Mouse (Mus musculus) right cerebral cortex, postnatal 25 days (tissue): ENCODE measurements around the gene Aifm2.

Experiments
- DNase-seq: peaks from one replicate; pipeline ENCODE4 v3.0.0; 2022

Aifm2 gene

GRCm38 (mm10) chr10:61781461-61782128 lies 66.5 kb downstream of the Aifm2 start:
- no peak for DNase-seq

DNA sequence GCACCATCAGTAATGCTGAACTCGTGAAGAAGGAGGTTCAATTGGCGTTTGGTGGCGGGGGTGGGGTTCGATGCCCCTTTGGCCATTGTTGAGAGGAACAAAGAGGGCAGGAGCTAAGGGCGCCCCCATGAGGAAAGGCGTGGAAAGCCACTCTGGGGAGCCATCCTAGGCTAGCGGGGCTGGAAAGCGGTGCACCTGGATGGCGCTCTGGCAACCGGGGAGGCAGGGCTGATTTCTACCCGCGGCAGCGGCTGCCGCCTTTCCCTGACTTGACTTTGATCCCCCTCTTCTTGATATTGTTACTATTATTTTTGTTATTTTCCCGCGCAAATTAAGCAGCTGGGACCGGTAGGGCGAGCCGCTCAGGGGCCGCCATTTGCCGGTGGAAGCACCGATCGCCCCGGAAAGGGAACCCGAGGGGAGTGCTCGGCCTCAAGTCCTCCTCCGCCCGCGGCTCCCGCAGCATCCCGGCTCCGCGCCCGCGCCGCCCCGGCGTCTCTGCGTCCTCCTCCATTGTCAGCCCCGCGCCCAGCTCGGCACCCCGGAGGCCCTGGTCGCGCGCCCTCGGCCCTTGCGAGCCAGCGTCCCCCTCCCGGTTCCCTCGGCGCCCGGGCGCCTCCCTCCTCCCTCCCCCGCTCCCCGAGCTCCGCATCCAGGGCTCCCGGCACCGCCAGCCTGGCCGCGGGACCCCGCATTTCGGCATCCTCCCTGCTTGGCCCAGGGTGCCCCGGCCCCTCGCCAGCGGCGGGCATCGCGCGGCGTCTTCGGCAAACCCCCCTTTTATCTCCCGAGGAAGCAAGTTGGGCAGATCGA lies 67.9 kb downstream of the Aifm2 start:
- peak; percentile 82 for DNase-seq

DNA sequence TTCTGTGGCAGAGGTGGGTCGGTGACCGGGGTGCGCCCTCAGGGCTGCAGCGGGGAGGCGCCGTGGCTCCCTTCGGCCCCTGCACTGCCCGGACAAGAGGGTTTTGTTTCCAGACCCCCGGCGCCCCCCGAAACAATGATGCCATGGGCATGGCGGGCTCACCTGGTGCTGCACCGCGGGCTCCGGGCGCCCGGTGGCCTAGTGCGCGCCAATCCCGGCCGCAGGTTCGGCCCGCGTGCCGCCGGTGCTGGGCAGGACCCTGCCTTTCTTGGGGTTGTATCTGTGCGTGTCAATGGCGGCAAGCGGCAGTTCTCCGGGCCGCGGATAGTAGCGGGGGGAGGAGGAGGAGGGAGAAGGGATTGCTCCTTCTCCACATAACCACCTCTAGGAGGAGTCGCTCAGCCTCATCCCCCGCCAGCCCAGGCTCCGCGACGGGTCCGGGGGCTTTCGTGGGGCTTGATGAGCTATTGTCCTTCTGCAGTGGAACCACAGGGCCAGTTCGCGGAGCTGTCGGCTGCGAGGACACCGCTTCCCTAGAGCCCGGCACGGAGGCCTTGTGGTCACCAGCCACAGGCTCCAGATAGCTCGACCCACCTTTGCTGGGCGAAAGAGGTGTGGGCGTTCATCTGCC lies 68.7 kb downstream of the Aifm2 start, which contains the start of gene H2afy2:
Gene H2afy2 (minus strand): TSS at position 527 of the 631 bp plus-strand sequence.
- peak; percentile 79 for DNase-seq

DNA sequence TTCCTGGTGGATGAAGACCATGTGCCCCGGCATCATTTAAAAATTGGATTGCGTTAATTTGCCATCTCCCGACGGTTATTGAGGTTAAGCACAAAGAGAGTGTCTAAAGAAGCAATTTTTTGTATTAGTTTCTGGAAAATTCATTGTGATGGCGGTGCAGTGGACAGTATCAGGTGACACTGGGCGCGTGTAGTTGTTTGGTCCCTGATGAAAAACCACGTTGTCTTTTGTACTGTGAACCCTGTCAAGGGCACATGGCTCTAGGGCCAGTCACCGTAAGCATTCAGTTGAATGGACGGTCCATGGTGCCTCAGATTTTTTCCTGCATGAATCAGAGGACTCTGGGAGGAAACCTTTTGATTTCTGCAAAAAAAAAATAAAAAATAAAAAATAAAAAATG lies 69.4 kb downstream of the Aifm2 start:
- DNase-seq: no peak

- no peak for DNase-seq
Measured at GRCm38 (mm10) chr10:61787541-61788313, 72.7 kb downstream of the Aifm2 start.

GRCm38 (mm10) chr10:61788499-61788898 lies 73.4 kb downstream of the Aifm2 start:
- no peak for DNase-seq
